Mouse (Mus musculus) liver (tissue): ENCODE measurements at regions not wholly inside any gene's neighbourhood (a gene's known extent, or its start where the extent isn't known, plus 50 kb on each side); places are given as distances from the start of the nearest gene placed in this dataset.

ENCODE experiments used
- DNase-seq: peaks from one replicate; pipeline ENCODE4 v3.0.0-alpha.2; 2020; ENCODE audit warnings: mixed read lengths

- DNase-seq: no peak
Observed at GRCm38 (mm10) chr1:61050346-61050745, 72.6 kb downstream of the Icos start.

GRCm38 (mm10) chr1:61053676-61054075 is 75.9 kb downstream of the Icos start:
- no peak for DNase-seq

GRCm38 (mm10) chr1:61054391-61054790 is 76.7 kb downstream of the Icos start:
- no peak for DNase-seq

- peak; percentile 29 for DNase-seq
Observed at GRCm38 (mm10) chr1:61055176-61055575, 77.4 kb downstream of the Icos start.

GRCm38 (mm10) chr1:61059910-61060536 is 82.3 kb downstream of the Icos start:
- no peak for DNase-seq

GRCm38 (mm10) chr1:61061892-61062460 is 84.2 kb downstream of the Icos start:
- DNase-seq: no peak

- DNase-seq: no peak
Observed at GRCm38 (mm10) chr1:61068112-61068511, 90.4 kb downstream of the Icos start.

- DNase-seq: no peak
Observed at GRCm38 (mm10) chr1:61074127-61074526, 96.4 kb downstream of the Icos start.

GRCm38 (mm10) chr1:61075335-61075734 is 97.6 kb downstream of the Icos start:
- no peak for DNase-seq

- DNase-seq: no peak
Observed at GRCm38 (mm10) chr1:61084732-61085131, 107.0 kb downstream of the Icos start.

GRCm38 (mm10) chr1:61086811-61087210 is 109.1 kb downstream of the Icos start:
- no peak for DNase-seq

GRCm38 (mm10) chr1:61090801-61091200 is 113.1 kb downstream of the Icos start:
- no peak for DNase-seq

GRCm38 (mm10) chr1:61095481-61096165 is 117.9 kb downstream of the Icos start:
- DNase-seq: no peak

- no peak for DNase-seq
Observed at GRCm38 (mm10) chr1:61099341-61099740, 121.6 kb downstream of the Icos start.

- peak; percentile 11 for DNase-seq
Observed at GRCm38 (mm10) chr1:61101679-61102078, 124.0 kb downstream of the Icos start.

- no peak for DNase-seq
Observed at GRCm38 (mm10) chr1:61102346-61102745, 124.6 kb downstream of the Icos start.

GRCm38 (mm10) chr1:61103581-61103980 is 125.9 kb downstream of the Icos start:
- no peak for DNase-seq

GRCm38 (mm10) chr1:61111731-61112309 is 134.1 kb downstream of the Icos start:
- no peak for DNase-seq

GRCm38 (mm10) chr1:61117535-61117934 is 139.8 kb downstream of the Icos start:
- no peak for DNase-seq

GRCm38 (mm10) chr1:61118071-61118470 is 140.3 kb downstream of the Icos start:
- DNase-seq: no peak

- no peak for DNase-seq
Observed at GRCm38 (mm10) chr1:61121480-61121879, 143.8 kb downstream of the Icos start.

- no peak for DNase-seq
Observed at GRCm38 (mm10) chr1:61125127-61125526, 147.4 kb downstream of the Icos start.

GRCm38 (mm10) chr1:61135597-61136545 is 158.1 kb downstream of the Icos start:
- no peak for DNase-seq
